ENCODE assay signal across 22 mouse cellular contexts in the genomic region with DNA sequence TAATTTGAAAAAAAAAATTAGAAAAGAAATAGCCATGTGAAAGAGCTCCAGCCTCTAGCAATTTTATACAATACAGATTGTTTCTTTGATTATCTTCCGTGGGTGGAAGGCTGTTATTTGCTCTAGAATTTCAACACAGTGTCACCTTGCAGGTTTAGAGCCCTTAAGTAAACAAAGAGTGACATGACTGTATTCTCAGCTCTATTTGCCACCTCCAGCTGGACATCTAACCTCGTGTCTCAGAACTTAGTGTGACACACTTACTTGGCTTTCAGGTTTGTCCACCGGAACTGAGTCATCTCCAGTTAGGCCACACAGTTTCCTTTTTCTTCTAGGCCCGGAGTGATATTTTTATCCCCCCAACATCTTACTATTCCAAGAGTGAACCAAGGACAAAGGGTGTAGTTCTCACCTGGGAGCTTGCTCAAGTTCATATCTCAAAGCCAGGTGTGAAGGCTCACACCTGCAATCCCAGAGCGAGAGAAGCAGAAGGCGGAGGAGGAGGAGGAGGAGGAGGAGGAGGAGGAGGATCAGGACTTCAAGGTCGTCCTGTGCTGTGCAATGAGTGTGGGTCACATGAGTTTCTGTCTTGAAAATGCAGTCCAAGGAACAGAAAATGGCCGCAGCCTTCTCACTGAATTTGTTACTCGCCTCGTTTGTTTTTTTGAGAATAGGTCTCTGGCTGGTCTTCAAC. TPM values are rescaled to one million over a fixed set of nuclear protein-coding genes. Genes with fewer than 3 reads are reported as not detected.
A peak's percentile ranks its signal among the peaks of the same experiment; 100 is the strongest.
DNase-seq lines count a peak whose midpoint lies in the region; ATAC-seq and TF ChIP-seq lines count a peak whose summit lies in the region.
"Had no signal": no experiment of that assay in that cellular context is flagged by ENCODE, and none has a peak within 500 bp of the region (broad histone marks: within the 10 kb centered on the region; RNA-seq: fewer than 3 reads in every experiment).

No protein-coding gene starts in this region.

- TF ChIP-seq POLR2A in liver, adult 2 months (IDR thresholded peaks at IDR 0.05; ENCODE audit: extremely low read depth, insufficient read depth, low read length), result no peak

- WGBS in liver, adult 2 months, result 27% methylated on average over 10 of the region's 10 CpGs
- 67% methylated on average over 9 of the region's 10 CpGs for WGBS in liver, embryonic 11.5 days
- 53% methylated on average over 10 of the region's 10 CpGs for WGBS in liver, postnatal 0 days (ENCODE audit: insufficient replicate concordance)
- 63% methylated on average over 10 of the region's 10 CpGs for WGBS in stomach, embryonic 16.5 days

- no peaks in the 10 kb centered on the region for H3K9me3 ChIP-seq in liver, embryonic 11.5 days (ENCODE audit: control insufficient read depth, low read length)
- H3K9me3 ChIP-seq in liver, postnatal 0 days (ENCODE audit: low read length), result no peaks in the 10 kb centered on the region
- H3K9me3 ChIP-seq in stomach, embryonic 16.5 days (replicated peaks; ENCODE audit: control insufficient read depth, low read length), result no peaks in the 10 kb centered on the region
- H3K9me3 ChIP-seq: limb, embryonic 13.5 days; midbrain, embryonic 10.5 days; neural tube, embryonic 12.5 days had no signal

- no peak overlapping the region for H3K9ac ChIP-seq in liver, adult 2 months (ENCODE audit: low read depth, low read length)
- H3K9ac ChIP-seq in liver, embryonic 11.5 days (ENCODE audit: low read depth, low read length), result no peak overlapping the region
- no peak overlapping the region for H3K9ac ChIP-seq in liver, postnatal 0 days (replicated peaks)
- H3K9ac ChIP-seq in stomach, embryonic 16.5 days (ENCODE audit: low read length), result no peak overlapping the region
- H3K9ac ChIP-seq: forebrain, postnatal 0 days; hindbrain, embryonic 14.5 days; limb, embryonic 13.5 days; neural tube, embryonic 12.5 days had no signal

- peak; percentile 91 for DNase-seq in liver, adult 2 months (ENCODE audit: extremely low read depth, low read depth, low spot score)
- DNase-seq in liver, embryonic 11.5 days (ENCODE audit: low spot score), result no peak
- DNase-seq in fat pad, adult 2 months (ENCODE audit: extremely low read depth, low read depth, low spot score), result peak; percentile 61
- DNase-seq in liver, postnatal 0 days, result no peak
- no peak for DNase-seq in left cerebral cortex, adult 18-20 months (ENCODE audit: low spot score in 2 of 2)
- no peak for DNase-seq in heart, adult 8-10 months (ENCODE audit: low spot score)
- DNase-seq: adrenal gland, adult 2 months; cerebellum, postnatal 36 days; forebrain, postnatal 0 days; heart, adult 2 months; kidney, adult 2 months; kidney, postnatal 25 days; lung, postnatal 10 days; right cerebral cortex, postnatal 25 days; thymus, postnatal 4 days had no signal

- no peak overlapping the region for H3K4me3 ChIP-seq in liver, adult 2 months (ENCODE audit: insufficient read depth, low read depth, low read length)
- H3K4me3 ChIP-seq in liver, embryonic 11.5 days (ENCODE audit: low read depth, low read length), result no peak overlapping the region
- H3K4me3 ChIP-seq in liver, postnatal 0 days (ENCODE audit: low read depth, low read length), result no peak overlapping the region
- no peak overlapping the region for H3K4me3 ChIP-seq in stomach, embryonic 16.5 days (replicated peaks; ENCODE audit: low read length)
- H3K4me3 ChIP-seq: erythroblast, embryonic 14.5 days; heart, adult 2 months; limb, embryonic 13.5 days; midbrain, embryonic 10.5 days; neural tube, embryonic 12.5 days had no signal

- H3K79me2 ChIP-seq in liver, adult 2 months (ENCODE audit: control insufficient read depth, insufficient read depth, low read length), result no peaks in the 10 kb centered on the region

- H3K27me3 ChIP-seq in liver, adult 2 months (ENCODE audit: control insufficient read depth, insufficient read depth, low read length), result no peaks in the 10 kb centered on the region
- H3K27me3 ChIP-seq in liver, embryonic 11.5 days (replicated peaks; ENCODE audit: control insufficient read depth, insufficient read depth, low read length), result no peaks in the 10 kb centered on the region
- H3K27me3 ChIP-seq in liver, postnatal 0 days (ENCODE audit: insufficient read depth, low read length), result no peaks in the 10 kb centered on the region
- H3K27me3 ChIP-seq in stomach, embryonic 16.5 days (ENCODE audit: control insufficient read depth, insufficient read depth, low read length), result no peaks in the 10 kb centered on the region
- H3K27me3 ChIP-seq: limb, embryonic 13.5 days; neural tube, embryonic 12.5 days had no signal

- H3K27ac ChIP-seq in liver, adult 2 months (replicated peaks; ENCODE audit: insufficient read depth, low read depth, low read length), result peak overlapping the region; percentile 71
- H3K27ac ChIP-seq in liver, embryonic 11.5 days (ENCODE audit: low read depth, low read length), result no peak overlapping the region
- H3K27ac ChIP-seq in liver, postnatal 0 days (ENCODE audit: low read depth), result peak overlapping the region; percentile 80
- peak overlapping the region; percentile 45; the same call in 1 of the 2 replicates for H3K27ac ChIP-seq in stomach, embryonic 16.5 days (ENCODE audit: low read length)
- H3K27ac ChIP-seq: heart, adult 2 months; hindbrain, embryonic 14.5 days; limb, embryonic 13.5 days; midbrain, embryonic 10.5 days; neural tube, embryonic 12.5 days had no signal

- TF ChIP-seq EP300 in liver, postnatal 0 days (IDR thresholded peaks at IDR 0.05; ENCODE audit: low read depth), result peak; percentile 66

- TF ChIP-seq CTCF in liver, adult 2 months (IDR thresholded peaks at IDR 0.05; ENCODE audit: low read depth, low read length), result no peak
- no peak for TF ChIP-seq CTCF in liver, postnatal 0 days (IDR thresholded peaks at IDR 0.05; ENCODE audit: low read depth)

- no peaks in the 10 kb centered on the region for H3K36me3 ChIP-seq in liver, adult 2 months (ENCODE audit: control insufficient read depth, insufficient read depth, low read length)
- no peaks in the 10 kb centered on the region for H3K36me3 ChIP-seq in liver, embryonic 11.5 days (ENCODE audit: control insufficient read depth, insufficient read depth, low read length)
- H3K36me3 ChIP-seq in liver, postnatal 0 days (replicated peaks; ENCODE audit: insufficient read depth, low read length), result no peaks in the 10 kb centered on the region
- no peaks in the 10 kb centered on the region for H3K36me3 ChIP-seq in stomach, embryonic 16.5 days (ENCODE audit: control insufficient read depth, insufficient read depth, low read length)
- H3K36me3 ChIP-seq: limb, embryonic 13.5 days; midbrain, embryonic 10.5 days; neural tube, embryonic 12.5 days had no signal

- ATAC-seq in liver, embryonic 11.5 days (replicated peaks; ENCODE audit: low FRiP score), result no peak
- peak; percentile 59 for ATAC-seq in liver, postnatal 0 days
- ATAC-seq in stomach, embryonic 16.5 days (ENCODE audit: insufficient read depth, low FRiP score), result peak; percentile 70; the same call in 1 of the 2 replicates
- ATAC-seq in inflammation-experienced regulatory T-cells, adult 6 months, result no peak
- ATAC-seq: forebrain, postnatal 0 days had no signal

- H3K4me1 ChIP-seq in liver, adult 2 months (ENCODE audit: control insufficient read depth, insufficient read depth, low read length), result peaks cover 23% of the 10 kb centered on the region
- peaks cover 9% of the 10 kb centered on the region for H3K4me1 ChIP-seq in liver, embryonic 11.5 days (replicated peaks; ENCODE audit: control insufficient read depth, insufficient read depth, low read length)
- peaks cover 39% of the 10 kb centered on the region for H3K4me1 ChIP-seq in liver, postnatal 0 days (ENCODE audit: insufficient read depth)
- H3K4me1 ChIP-seq in stomach, embryonic 16.5 days (ENCODE audit: control insufficient read depth, insufficient read depth, low read length), result no peaks in the 10 kb centered on the region
- H3K4me1 ChIP-seq: limb, embryonic 13.5 days; neural tube, embryonic 12.5 days had no signal

- H3K4me2 ChIP-seq in liver, embryonic 11.5 days, result no peak overlapping the region
- H3K4me2 ChIP-seq in liver, postnatal 0 days (ENCODE audit: low read depth, low read length), result no peak overlapping the region
- H3K4me2 ChIP-seq in stomach, embryonic 16.5 days (ENCODE audit: low read depth, low read length), result no peak overlapping the region
- H3K4me2 ChIP-seq: hindbrain, embryonic 14.5 days; limb, embryonic 13.5 days; neural tube, embryonic 12.5 days had no signal

RNA-seq across cellular contexts. Expression of a gene that starts 14.7 kb away (rescaled TPM):
- 1.4 and 1.5 TPM in 2 replicates for total RNA-seq in liver, adult 2 months (2014; rRNA removed)
- 1.9 and 2.2 TPM in 2 replicates for polyA plus RNA-seq in liver, adult 2 months (2012; rRNA removed)
- polyA plus RNA-seq in liver, embryonic 11.5 days (2014; fragmentation: Nextera tagmentation; extraction: Ambion mirVana), result 52.2 and 58.7 TPM in 2 replicates
- 18.8 and 19.0 TPM in 2 replicates for polyA plus RNA-seq in liver, postnatal 0 days (2015; fragmentation: Nextera tagmentation; extraction: Ambion mirVana)
- 13.1 and 13.3 TPM in 2 replicates for polyA plus RNA-seq in stomach, embryonic 16.5 days (2015; fragmentation: Nextera tagmentation; extraction: Ambion mirVana)
- total RNA-seq in left cerebral cortex, adult 18-20 months (2021), result 10 to 100 TPM in 1 of 2 experiments, 1 to 10 TPM in 1; 8.9 to 11.3 TPM
- total RNA-seq in heart, adult 8-10 months (2022), result 10 to 100 TPM in 2 of 4 experiments, 1 to 10 TPM in 2; 6.4 to 12.9 (median 10.0) TPM
- 10 to 100 TPM; 22.4 to 30.5 (median 26.4) TPM for polyA plus RNA-seq in inflammation-experienced regulatory T-cells, adult 6 months (2017; shearing (Covaris generic))

RNA-seq across cellular contexts. Expression of a gene that starts 15.0 kb away (rescaled TPM):
- 8.1 and 9.9 TPM in 2 replicates for total RNA-seq in liver, adult 2 months (2014; rRNA removed)
- polyA plus RNA-seq in liver, adult 2 months (2012; rRNA removed), result 8.5 and 9.1 TPM in 2 replicates
- 5.8 and 6.2 TPM in 2 replicates for polyA plus RNA-seq in liver, embryonic 11.5 days (2014; fragmentation: Nextera tagmentation; extraction: Ambion mirVana)
- polyA plus RNA-seq in liver, postnatal 0 days (2015; fragmentation: Nextera tagmentation; extraction: Ambion mirVana), result 11.8 and 13.1 TPM in 2 replicates
- 4.1 and 5.2 TPM in 2 replicates for polyA plus RNA-seq in stomach, embryonic 16.5 days (2015; fragmentation: Nextera tagmentation; extraction: Ambion mirVana)
- 10 to 100 TPM; 12.0 to 14.7 TPM for total RNA-seq in left cerebral cortex, adult 18-20 months (2021)
- total RNA-seq in heart, adult 8-10 months (2022), result 1 to 10 TPM in 3 of 4 experiments, under 1 TPM in 1; 0.87 to 2.7 (median 1.8) TPM
- 1 to 10 TPM; 1.8 to 8.0 (median 4.6) TPM for polyA plus RNA-seq in inflammation-experienced regulatory T-cells, adult 6 months (2017; shearing (Covaris generic))

Comparison
In these comparisons a context has a peak if more than half of its experiments do, and no peak if none do; other contexts are left out.
1. DNase-seq: peak in liver, adult 2 months (single experiment) and fat pad, adult 2 months (single experiment); none in liver, embryonic 11.5 days (single experiment), liver, postnatal 0 days (single experiment), left cerebral cortex, adult 18-20 months (0 of 2) and heart, adult 8-10 months (single experiment).
2. ATAC-seq: peak in liver, postnatal 0 days (single experiment) and stomach, embryonic 16.5 days (single experiment); none in liver, embryonic 11.5 days (single experiment) and inflammation-experienced regulatory T-cells, adult 6 months (single experiment).